ENCODE assay signal across 29 mouse cellular contexts in the genomic region with DNA sequence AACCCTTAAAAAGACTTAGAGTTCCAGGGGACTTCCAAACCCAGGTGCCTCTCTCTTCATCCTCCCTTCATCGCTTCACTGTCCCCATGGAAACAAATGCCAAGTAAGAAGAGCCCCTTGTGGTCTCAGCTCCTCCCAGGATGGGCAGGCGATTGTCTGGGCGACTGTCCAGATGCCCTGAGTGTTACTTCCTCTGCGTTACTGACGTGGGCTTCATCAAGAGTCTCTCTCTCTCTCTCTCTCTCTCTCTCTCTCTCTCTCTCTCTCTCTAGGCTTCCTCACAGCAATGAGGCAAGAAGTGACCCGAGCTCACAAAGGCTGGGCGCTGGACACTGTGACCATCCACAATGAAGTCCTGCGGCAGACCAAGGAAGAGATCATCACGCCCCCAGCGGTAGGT. TPM values are rescaled to one million over a fixed set of nuclear protein-coding genes. Genes with fewer than 3 reads are reported as not detected.
A peak's percentile ranks its signal among the peaks of the same experiment; 100 is the strongest.
DNase-seq lines count a peak whose midpoint lies in the region; ATAC-seq lines count a peak whose summit lies in the region.
"Had no signal": no experiment of that assay in that cellular context is flagged by ENCODE, and none has a peak within 500 bp of the region (broad histone marks: within the 10 kb centered on the region; RNA-seq: fewer than 3 reads in every experiment).

No protein-coding gene starts in this region.

- H3K4me2 ChIP-seq in midbrain, embryonic 13.5 days (replicated peaks), result no peak overlapping the region
- peak overlapping the region; percentile 24 for H3K4me2 ChIP-seq in lung, embryonic 16.5 days (ENCODE audit: low read depth, low read length)
- H3K4me2 ChIP-seq: embryonic facial prominence, embryonic 12.5 days; forebrain, embryonic 12.5 days; liver, embryonic 15.5 days had no signal

- no peak overlapping the region for H3K9ac ChIP-seq in midbrain, embryonic 13.5 days (replicated peaks)
- H3K9ac ChIP-seq in lung, embryonic 16.5 days (ENCODE audit: low read length), result no peak overlapping the region
- H3K9ac ChIP-seq: embryonic facial prominence, embryonic 12.5 days; forebrain, embryonic 12.5 days; liver, embryonic 15.5 days had no signal

- no peak overlapping the region for H3K4me3 ChIP-seq in midbrain, embryonic 10.5 days
- H3K4me3 ChIP-seq in midbrain, embryonic 13.5 days (replicated peaks), result no peak overlapping the region
- H3K4me3 ChIP-seq in lung, embryonic 16.5 days (ENCODE audit: low read length), result peak overlapping the region; percentile 8; the same call in 1 of the 2 replicates
- H3K4me3 ChIP-seq: embryonic facial prominence, embryonic 12.5 days; erythroblast, embryonic 14.5 days; forebrain, embryonic 12.5 days; heart, embryonic 10.5 days; layer of hippocampus, adult 2 months; limb, embryonic 10.5 days; liver, embryonic 15.5 days; megakaryocyte, embryonic 14.5 days had no signal

- 0 out of 2 replicates have a peak overlapping the region, but pooled peaks have one; percentile 1 for H3K27ac ChIP-seq in midbrain, embryonic 10.5 days (replicated peaks)
- no peak overlapping the region for H3K27ac ChIP-seq in midbrain, embryonic 13.5 days
- peak overlapping the region; percentile 35 for H3K27ac ChIP-seq in lung, embryonic 16.5 days (ENCODE audit: low read length)
- H3K27ac ChIP-seq: embryonic facial prominence, embryonic 12.5 days; forebrain, embryonic 12.5 days; heart, embryonic 10.5 days; layer of hippocampus, adult 2 months; limb, embryonic 10.5 days; liver, embryonic 15.5 days had no signal

- ATAC-seq in midbrain, embryonic 13.5 days, result no peak
- peak; percentile 44 for ATAC-seq in granulocyte monocyte progenitor cell, adult 5-6 weeks (replicated peaks; ENCODE audit: poor library complexity, severe bottlenecking)
- peak; percentile 80 for ATAC-seq in lung, embryonic 16.5 days (ENCODE audit: low read depth)
- ATAC-seq: inflammation-experienced regulatory T-cells, adult 6 months; Patski had no signal

- no peaks in the 10 kb centered on the region for H3K27me3 ChIP-seq in midbrain, embryonic 10.5 days (ENCODE audit: low read depth, poor library complexity, severe bottlenecking)
- H3K27me3 ChIP-seq in midbrain, embryonic 13.5 days, result no peaks in the 10 kb centered on the region
- no peaks in the 10 kb centered on the region for H3K27me3 ChIP-seq in lung, embryonic 16.5 days (ENCODE audit: control insufficient read depth, insufficient read depth, low read depth, low read length)
- H3K27me3 ChIP-seq: embryonic facial prominence, embryonic 12.5 days; forebrain, embryonic 12.5 days; liver, embryonic 15.5 days; megakaryocyte, embryonic 14.5 days had no signal

- no peaks in the 10 kb centered on the region for H3K36me3 ChIP-seq in midbrain, embryonic 10.5 days
- H3K36me3 ChIP-seq in midbrain, embryonic 13.5 days, result no peaks in the 10 kb centered on the region
- no peaks in the 10 kb centered on the region for H3K36me3 ChIP-seq in lung, embryonic 16.5 days (ENCODE audit: control insufficient read depth, insufficient read depth, low read length)
- H3K36me3 ChIP-seq: embryonic facial prominence, embryonic 12.5 days; forebrain, embryonic 12.5 days; heart, embryonic 10.5 days; limb, embryonic 10.5 days; liver, embryonic 15.5 days had no signal

- H3K4me1 ChIP-seq in midbrain, embryonic 10.5 days, result peaks cover 6% of the 10 kb centered on the region
- H3K4me1 ChIP-seq in midbrain, embryonic 13.5 days (replicated peaks), result 0 out of 2 replicates have a peak, but pooled peaks cover 3% of the 10 kb centered on the region
- H3K4me1 ChIP-seq in lung, embryonic 16.5 days (replicated peaks; ENCODE audit: control insufficient read depth, insufficient read depth, low read length), result no peaks in the 10 kb centered on the region; the same call in 1 of the 2 replicates
- H3K4me1 ChIP-seq: embryonic facial prominence, embryonic 12.5 days; forebrain, embryonic 12.5 days; limb, embryonic 10.5 days; liver, embryonic 15.5 days; megakaryocyte, embryonic 14.5 days had no signal

- no peaks in the 10 kb centered on the region for H3K9me3 ChIP-seq in midbrain, embryonic 10.5 days (replicated peaks)
- no peaks in the 10 kb centered on the region for H3K9me3 ChIP-seq in midbrain, embryonic 13.5 days
- 0 out of 2 replicates have a peak, but pooled peaks cover 4% of the 10 kb centered on the region for H3K9me3 ChIP-seq in lung, embryonic 16.5 days (ENCODE audit: control insufficient read depth, low read length)
- H3K9me3 ChIP-seq: embryonic facial prominence, embryonic 12.5 days; heart, embryonic 10.5 days; limb, embryonic 10.5 days; liver, embryonic 15.5 days had no signal

- WGBS in midbrain, embryonic 10.5 days, result 41% methylated on average over 10 of the region's 10 CpGs
- WGBS in midbrain, embryonic 13.5 days, result 31% methylated on average over 10 of the region's 10 CpGs
- 23% methylated on average over 10 of the region's 10 CpGs for WGBS in lung, embryonic 16.5 days

- DNase-seq in midbrain, embryonic 10.5 days (ENCODE audit: low spot score), result no peak
- DNase-seq in lung, postnatal 4 days, result peak; percentile 71 to 83
- no peak for DNase-seq in heart, postnatal 4 days
- no peak for DNase-seq in right cerebral cortex, postnatal 25 days
- DNase-seq: adrenal gland, adult 2 months; B cell, adult 2 months; cerebellum, adult 11-12 months; kidney, adult 8-10 months; kidney, postnatal 25 days; liver; spleen, adult 18-20 months; thymus, postnatal 25 days had no signal

RNA-seq across cellular contexts. Expression of gene Glp1r, which starts 30.6 kb away (rescaled TPM):
- polyA plus RNA-seq in midbrain, embryonic 10.5 days (2016; fragmentation: Nextera tagmentation; extraction: Ambion mirVana), result not detected in 2 replicates
- 0.13 and 0.18 TPM in 2 replicates for polyA plus RNA-seq in midbrain, embryonic 13.5 days (2015; fragmentation: Nextera tagmentation; extraction: Ambion mirVana)
- not detected in 2 replicates for total RNA-seq in granulocyte monocyte progenitor cell, adult 5-6 weeks (2014; fragmentation: Nextera tagmentation)
- total RNA-seq in granulocyte monocyte progenitor cell, adult 5-6 weeks (2017), result not detected in 2 replicates
- 12.7 and 12.9 TPM in 2 replicates for polyA plus RNA-seq in lung, embryonic 16.5 days (2015; fragmentation: Nextera tagmentation; extraction: Ambion mirVana)
- total RNA-seq in heart, postnatal 4 days (2021), result under 1 TPM; 0.52 to 0.81 TPM
- total RNA-seq: hematopoietic stem cell, adult 5-6 weeks; monocyte, adult 5-6 weeks; neutrophil, adult 5-6 weeks had no signal
- polyA plus RNA-seq: embryonic facial prominence, embryonic 12.5 days; erythroblast, embryonic 14.5 days; G1E; limb, embryonic 10.5 days; liver, embryonic 15.5 days; Patski had no signal

Comparison
In these comparisons a context has a peak if more than half of its experiments do, and no peak if none do; other contexts are left out.
1. DNase-seq: peak in lung, postnatal 4 days (2 of 2); none in midbrain, embryonic 10.5 days (single experiment), heart, postnatal 4 days (single experiment) and right cerebral cortex, postnatal 25 days (single experiment).
2. RNA of gene Glp1r, which starts 30.6 kb away (polyA plus RNA-seq): 12.7 to 12.9 TPM in lung, embryonic 16.5 days; 0.13 to 0.18 TPM in midbrain, embryonic 13.5 days and not detected in midbrain, embryonic 10.5 days; every median in the first group is over 10 times any median in the second.